Mouse (Mus musculus): ENCODE data around the gene Rtp1. TPM values are rescaled to one million over a fixed set of nuclear protein-coding genes. Genes with fewer than 3 reads are reported as not detected.

Gene Rtp1
- total RNA-seq, 1 experiment from 2014 or later = not detected

Other genes starting within 250 kb of the Rtp1 start
- 1.2 and 2.1 TPM in 2 replicates for gene St6gal1, start 204.4 kb upstream of the Rtp1 start, total RNA-seq (2017)
- 34.6 and 81.5 TPM in 2 replicates for gene Rtp4, start 91.2 kb downstream of the Rtp1 start, total RNA-seq (2017)
- gene Masp1, start 91.7 kb downstream of the Rtp1 start, total RNA-seq (2017) = not detected in 2 replicates

Measured in hematopoietic stem cell, adult 5-6 weeks (primary cell).